Mouse (Mus musculus): ENCODE measurements at regions not wholly inside any gene's neighbourhood (a gene's known extent, or its start where the extent isn't known, plus 50 kb on each side); places are given as distances from the start of the nearest gene placed in this dataset.

GRCm38 (mm10) chr6:139391307-139391706 is 110.5 kb downstream of the Rergl start:
- TF ChIP-seq CTCF (IDR thresholded peaks at IDR 0.05 in 2 of 3, conservative IDR thresholded peaks at IDR 0.05 in 1 of 3; ENCODE audit: control insufficient read depth in 1 of 3, insufficient read depth in 1 of 3, low read depth in 2 of 3, low read length in 3 of 3, poor library complexity in 1 of 3, severe bottlenecking in 1 of 3) (peak; percentile 25 to 67 (median 47); a peak in 5 of 6 replicates), TAL1 (IDR thresholded peaks at IDR 0.05; ENCODE audit: low read length) (no peak), POLR2A (IDR thresholded peaks at IDR 0.05; ENCODE audit: control insufficient read depth in 1 of 2, insufficient read depth in 1 of 2, low read depth in 1 of 2, low read length in 2 of 2, poor library complexity in 1 of 2) (no peak), HCFC1 (IDR thresholded peaks at IDR 0.05; ENCODE audit: low read depth, low read length) (no peak), ZC3H11A (IDR thresholded peaks at IDR 0.05; ENCODE audit: low read depth, low read length) (no peak), GABPA (IDR thresholded peaks at IDR 0.05; ENCODE audit: low read depth, low read length) (no peak), MXI1 (IDR thresholded peaks at IDR 0.05; ENCODE audit: low read depth, low read length) (no peak), MAX (IDR thresholded peaks at IDR 0.05; ENCODE audit: low read length) (no peak)

All from MEL (cell line).